Mouse (Mus musculus) CH12.LX (cell line): ENCODE measurements around the gene Mut. TPM values are rescaled to one million over a fixed set of nuclear protein-coding genes. Genes with fewer than 3 reads are reported as not detected.

Experiments
- DNase-seq: peaks from one replicate; pipeline ENCODE4 v3.0.0-alpha.2; 2013; ENCODE audit errors: extremely low read depth
- H3K27ac ChIP-seq: 2 replicates; pipeline ENCODE4 v1.5.1; 2012; ENCODE audit warnings: low read depth, mild to moderate bottlenecking, control low read depth, moderate library complexity; ENCODE audit not compliant: insufficient read depth
- H3K27me3 ChIP-seq: replicated peaks from 2 replicates; pipeline ENCODE3; 2012; ENCODE audit warnings: inconsistent platforms
- H3K36me3 ChIP-seq, 2 experiments: replicated peaks in 1 of 2; 2 replicates each; pipeline versions ENCODE3 to v1.6.1; 2012; ENCODE audit warnings: inconsistent platforms in 1 of 2, low read length in 1 of 2, mild to moderate bottlenecking in 1 of 2, mixed read lengths in 1 of 2, moderate library complexity in 1 of 2; ENCODE audit not compliant: control insufficient read depth in 1 of 2, insufficient read depth in 1 of 2
- H3K4me1 ChIP-seq, 2 experiments: 2 replicates each; pipeline ENCODE4 v1.6.1; 2012; ENCODE audit warnings: inconsistent platforms in 1 of 2, moderate library complexity in 1 of 2; ENCODE audit not compliant: insufficient read depth in 2 of 2, control insufficient read depth in 1 of 2
- H3K4me2 ChIP-seq: 2 replicates; pipeline ENCODE4 v1.6.1; 2012; ENCODE audit warnings: low read depth, mild to moderate bottlenecking, control low read depth; ENCODE audit not compliant: poor library complexity, insufficient read depth, severe bottlenecking
- H3K4me3 ChIP-seq, 3 experiments: fragments of 150-350 bp in 1 of 3; sonication (generic) in 1 of 3; replicated peaks in 1 of 3; 2 replicates each; pipeline versions ENCODE3 to v1.5.1; 2011 to 2012; ENCODE audit warnings: low read depth in 2 of 3, low read length in 2 of 3, mild to moderate bottlenecking in 2 of 3, moderate library complexity in 2 of 3, control low read depth in 1 of 3, improper control_type of control experiment in 1 of 3, inconsistent platforms in 1 of 3, mixed read lengths in 1 of 3; ENCODE audit not compliant: poor library complexity in 1 of 3
- H3K79me2 ChIP-seq: replicated peaks from 2 replicates; pipeline ENCODE4 v1.6.1; 2012; ENCODE audit warnings: mild to moderate bottlenecking, moderate library complexity; ENCODE audit not compliant: control insufficient read depth, poor library complexity, insufficient read depth, severe bottlenecking; ENCODE audit errors: extremely low read depth
- H3K9ac ChIP-seq: 2 replicates; pipeline ENCODE4 v1.6.1; 2012; ENCODE audit warnings: low read depth, mild to moderate bottlenecking, control low read depth, moderate library complexity; ENCODE audit not compliant: insufficient read depth
- H3K9me3 ChIP-seq: replicated peaks from 2 replicates; pipeline ENCODE3; 2012; ENCODE audit warnings: low read length, inconsistent platforms, mixed read lengths
- CHD1 ChIP-seq: IDR thresholded peaks from 2 replicates; pipeline ENCODE4 v1.6.1; 2012; ENCODE audit warnings: low read depth, low read length, improper control_type of control experiment, inconsistent platforms
- CTCF ChIP-seq, 2 experiments: IDR thresholded peaks in 1 of 2; conservative IDR thresholded peaks in 1 of 2; 2 replicates each; pipeline ENCODE4 v1.5.1; 2011 to 2012; ENCODE audit warnings: low read depth in 2 of 2, low read length in 2 of 2, improper control_type of control experiment in 1 of 2, inconsistent platforms in 1 of 2, mild to moderate bottlenecking in 1 of 2, moderate library complexity in 1 of 2
- E2F4 ChIP-seq: IDR thresholded peaks from 2 replicates; pipeline ENCODE4 v1.6.1; 2011; ENCODE audit warnings: low read depth, low read length, improper control_type of control experiment; ENCODE audit not compliant: insufficient replicate concordance
- EP300 ChIP-seq: IDR thresholded peaks from 2 replicates; pipeline ENCODE4 v1.6.1; 2011; ENCODE audit warnings: low read length, improper control_type of control experiment
- HCFC1 ChIP-seq: IDR thresholded peaks from 2 replicates; pipeline ENCODE4 v1.6.1; 2012; ENCODE audit warnings: low read depth, mild to moderate bottlenecking, inconsistent platforms, low read length, improper control_type of control experiment
- JUN ChIP-seq: IDR thresholded peaks from 2 replicates; pipeline ENCODE4 v1.6.1; 2011; ENCODE audit warnings: low read depth, mild to moderate bottlenecking, low read length, improper control_type of control experiment, moderate library complexity; ENCODE audit not compliant: insufficient read depth
- KAT2A ChIP-seq: IDR thresholded peaks from 2 replicates; pipeline ENCODE4 v1.6.1; 2012; ENCODE audit warnings: low read length, improper control_type of control experiment, inconsistent platforms; ENCODE audit not compliant: insufficient replicate concordance
- MAFK ChIP-seq: IDR thresholded peaks from 2 replicates; pipeline ENCODE4 v1.6.1; 2011; ENCODE audit warnings: low read length, improper control_type of control experiment; ENCODE audit not compliant: insufficient replicate concordance
- MEF2A ChIP-seq: IDR thresholded peaks from 2 replicates; pipeline ENCODE4 v1.6.1; 2014; ENCODE audit warnings: low read depth, mild to moderate bottlenecking, inconsistent platforms, low read length, improper control_type of control experiment, borderline replicate concordance
- MXI1 ChIP-seq: IDR thresholded peaks from 2 replicates; pipeline ENCODE4 v1.6.1; 2011; ENCODE audit warnings: mild to moderate bottlenecking, low read depth, low read length, improper control_type of control experiment
- NELFE ChIP-seq: IDR thresholded peaks from 2 replicates; pipeline ENCODE4 v1.6.1; 2011; ENCODE audit warnings: low read depth, low read length, improper control_type of control experiment
- PAX5 ChIP-seq: IDR thresholded peaks from 2 replicates; pipeline ENCODE4 v1.6.1; 2012; ENCODE audit warnings: low read length, inconsistent platforms, mixed read lengths
- POLR2A ChIP-seq: IDR thresholded peaks from 2 replicates; pipeline ENCODE4 v1.6.1; 2011; ENCODE audit warnings: low read depth, mild to moderate bottlenecking, improper control_type of control experiment, low read length
- RAD21 ChIP-seq: IDR thresholded peaks from 2 replicates; pipeline ENCODE4 v1.6.1; 2011; ENCODE audit warnings: low read depth, mild to moderate bottlenecking, low read length, improper control_type of control experiment, moderate library complexity
- RCOR1 ChIP-seq: conservative IDR thresholded peaks from 2 replicates; pipeline ENCODE4 v1.6.1; 2012; ENCODE audit warnings: low read depth, mild to moderate bottlenecking, inconsistent platforms, low read length, improper control_type of control experiment
- SMC3 ChIP-seq: IDR thresholded peaks from 2 replicates; pipeline ENCODE4 v1.6.1; 2011; ENCODE audit warnings: low read depth, low read length, improper control_type of control experiment
- TBP ChIP-seq: conservative IDR thresholded peaks from 2 replicates; pipeline ENCODE4 v1.6.1; 2011; ENCODE audit warnings: low read depth, low read length, improper control_type of control experiment
- ZC3H11A ChIP-seq: IDR thresholded peaks from 2 replicates; pipeline ENCODE4 v1.6.1; 2012; ENCODE audit warnings: low read depth, mild to moderate bottlenecking, inconsistent platforms, low read length, improper control_type of control experiment
- ZKSCAN1 ChIP-seq: IDR thresholded peaks from 2 replicates; pipeline ENCODE4 v1.6.1; 2012; ENCODE audit warnings: low read depth, inconsistent platforms, low read length, improper control_type of control experiment, borderline replicate concordance
- ZMIZ1 ChIP-seq: IDR thresholded peaks from 2 replicates; pipeline ENCODE4 v1.6.1; 2012; ENCODE audit warnings: low read depth, mild to moderate bottlenecking, inconsistent platforms, low read length, improper control_type of control experiment
- dilution Hi-C: fragments of 300-500 bp; cut with MboI; formaldehyde crosslinking; loops from 2 replicates; pipeline ENCODE4 v1.14.3; 2020; ENCODE audit warnings: low sequenced_read_pairs; ENCODE audit not compliant: extremely low pct_unique_long_range_greater_than_20kb, extremely low pct_ligation_motif_present
- in situ Hi-C: fragments of 300-500 bp; cut with MboI; formaldehyde crosslinking; loops from 3 replicates; pipeline ENCODE4 v1.14.3; 2019; ENCODE audit warnings: low sequenced_read_pairs, low pct_ligation_motif_present, low pct_unique_long_range_greater_than_20kb, mixed read lengths
- polyA plus RNA-seq: library from polyadenylated mRNA; unstranded; fragments of >175 nt; gene quantifications from 2 replicates; pipeline ENCODE4 v1.2.1, GENCODE M21; 2012; ENCODE audit warnings: low read depth; ENCODE audit not compliant: insufficient read length
- total RNA-seq, 2 experiments: library from RNA; depleted of rRNA; stranded (reverse); fragments of 300-350 nt in 1 of 2; fragments of >200 nt in 1 of 2; gene quantifications; 2 replicates each; pipeline ENCODE4 v1.2.3; 2012 to 2014

Gene Mut
- total and polyA plus RNA-seq, 3 experiments: 16.2 to 21.1 (median 19.4) TPM

GRCm38 (mm10) chr17:40896863-40897262, 37.6 kb upstream of the Mut start:
- peaks cover 2% of the 10 kb centered on the region for H3K9me3 ChIP-seq
- no peaks in the 10 kb centered on the region for H3K79me2 ChIP-seq
- DNase-seq: peak; percentile 15
- H3K27me3 ChIP-seq: no peaks in the 10 kb centered on the region
- dilution Hi-C loops (no loop called here), in situ Hi-C loops (no loop called here)
- TF ChIP-seq MXI1 (no peak), CTCF (conservative IDR thresholded peaks at IDR 0.05 in 1 of 2, IDR thresholded peaks at IDR 0.05 in 1 of 2; ENCODE audit: low read depth in 2 of 2, low read length in 2 of 2) (peak in 1 of 2 experiments; percentile 61; a peak in 2 of 4 replicates), SMC3 (peak; percentile 52), MEF2A (no peak), RAD21 (peak; percentile 61), E2F4 (no peak)
- H3K4me3 ChIP-seq: no peak overlapping the region
- H3K4me1 ChIP-seq: no peaks in the 10 kb centered on the region
- H3K9ac ChIP-seq: no peak overlapping the region
- H3K36me3 ChIP-seq: no peaks in the 10 kb centered on the region
- no peak overlapping the region for H3K4me2 ChIP-seq
- no peak overlapping the region for H3K27ac ChIP-seq

GRCm38 (mm10) chr17:40899783-40900363, 34.6 kb upstream of the Mut start:
- Histone ChIP-seq H3K27me3 (no peaks in the 10 kb centered on the region), H3K4me3 (no peak overlapping the region), H3K27ac (no peak overlapping the region), H3K4me1 (no peaks in the 10 kb centered on the region), H3K79me2 (no peaks in the 10 kb centered on the region), H3K4me2 (no peak overlapping the region), H3K9ac (no peak overlapping the region), H3K36me3 (no peaks in the 10 kb centered on the region), H3K9me3 (peaks cover 2% of the 10 kb centered on the region)
- no peak for DNase-seq
- dilution Hi-C loops (no loop called here), in situ Hi-C loops (no loop called here)
- TF ChIP-seq MEF2A: no peak
- TF ChIP-seq MAFK: no peak
- no peak for TF ChIP-seq RCOR1
- no peak for TF ChIP-seq NELFE
- TF ChIP-seq TBP: no peak
- TF ChIP-seq JUN: no peak
- TF ChIP-seq ZMIZ1: no peak
- no peak for TF ChIP-seq ZKSCAN1
- TF ChIP-seq RAD21: no peak
- no peak for TF ChIP-seq POLR2A
- TF ChIP-seq HCFC1: no peak
- TF ChIP-seq PAX5: no peak
- TF ChIP-seq CTCF (conservative IDR thresholded peaks at IDR 0.05 in 1 of 2, IDR thresholded peaks at IDR 0.05 in 1 of 2; ENCODE audit: low read depth in 2 of 2, low read length in 2 of 2): no peak
- TF ChIP-seq ZC3H11A: no peak
- TF ChIP-seq EP300: no peak
- TF ChIP-seq CHD1: no peak
- no peak for TF ChIP-seq KAT2A
